Mouse (Mus musculus): ENCODE measurements around the gene Wdfy4. TPM values are rescaled to one million over a fixed set of nuclear protein-coding genes. Genes with fewer than 3 reads are reported as not detected.

Wdfy4 gene
- polyA plus RNA-seq, 2 experiments: 0.60 to 0.89 TPM

DNA sequence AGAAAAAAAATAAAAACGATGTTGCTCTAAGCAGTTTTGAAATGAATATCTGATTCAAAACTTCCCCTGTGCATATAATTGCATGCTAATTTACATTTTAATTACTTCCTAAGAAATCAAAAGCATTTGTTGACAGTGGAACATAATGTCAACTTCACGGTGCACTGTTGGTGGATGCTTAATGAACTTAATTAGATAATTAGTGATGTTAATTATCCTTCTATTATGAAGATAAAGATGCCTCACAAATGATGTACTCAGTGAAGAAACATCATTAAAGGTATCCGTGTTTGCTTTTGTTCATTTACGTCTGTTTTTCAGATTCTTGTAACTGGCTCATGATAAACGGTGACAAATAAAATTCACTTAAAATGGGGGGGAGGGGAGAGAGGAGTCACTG, 122.3 kb downstream of the Wdfy4 start:
- ATAC-seq (ENCODE audit: low FRiP score, low read depth) (no peak), DNase-seq (ENCODE audit: low spot score) (no peak)
- Histone ChIP-seq H3K4me2 (replicated peaks; ENCODE audit: low read depth, low read length, severe bottlenecking) (no peak overlapping the region), H3K9me3 (ENCODE audit: control insufficient read depth, low read length) (no peaks in the 10 kb centered on the region), H3K36me3 (ENCODE audit: control insufficient read depth, insufficient read depth, low read length) (no peaks in the 10 kb centered on the region), H3K4me1 (ENCODE audit: control insufficient read depth, insufficient read depth, low read length) (no peaks in the 10 kb centered on the region), H3K4me3 (replicated peaks; ENCODE audit: low read length) (no peak overlapping the region), H3K27me3 (ENCODE audit: control insufficient read depth, insufficient read depth, low read length) (no peaks in the 10 kb centered on the region), H3K9ac (ENCODE audit: low read depth, low read length, severe bottlenecking) (no peak overlapping the region), H3K27ac (replicated peaks; ENCODE audit: low read depth, low read length) (no peak overlapping the region)
- 69% methylated on average over 5 of the region's 5 CpGs for WGBS
- no peak for TF ChIP-seq POLR2A (IDR thresholded peaks at IDR 0.05; ENCODE audit: borderline replicate concordance, extremely low read depth, insufficient read depth, insufficient read length)

DNA sequence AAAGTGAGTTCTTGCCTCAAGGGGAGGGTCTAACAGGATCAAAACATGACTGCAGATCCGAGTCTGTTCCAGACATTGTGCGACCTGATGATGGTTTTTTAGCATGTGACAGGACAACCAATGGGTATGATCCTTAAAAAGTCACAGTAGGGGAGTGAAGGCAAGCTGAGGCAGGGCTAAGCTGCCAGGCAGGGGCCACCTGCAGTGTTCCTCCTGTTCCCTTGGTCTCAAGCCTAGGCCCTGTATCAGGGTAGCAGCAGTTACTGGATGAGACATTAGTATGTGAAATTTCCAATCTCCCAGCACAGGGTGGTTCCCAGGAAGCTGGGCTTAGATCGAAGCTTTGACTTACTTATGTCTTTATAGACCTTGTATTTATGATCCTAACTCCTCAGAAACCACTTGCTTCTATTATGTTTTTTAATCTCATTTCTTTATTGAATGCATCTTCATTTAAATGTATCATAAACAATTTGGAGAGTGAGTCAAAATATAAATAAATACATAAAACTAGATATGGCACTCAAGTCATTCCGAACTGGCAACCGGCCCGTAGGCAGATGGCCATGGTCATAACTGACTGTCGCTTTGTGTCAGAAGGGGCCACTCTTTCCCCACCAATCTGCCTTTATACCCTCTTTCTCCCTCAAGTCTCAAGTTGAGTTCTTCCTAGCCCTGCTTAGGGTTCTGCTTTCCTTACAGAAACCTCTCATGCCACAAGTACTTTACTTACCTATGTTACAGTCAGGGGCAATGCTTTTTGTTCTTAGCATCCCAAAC, 126.2 kb downstream of the Wdfy4 start:
- WGBS: 84% methylated on average over 7 of the region's 7 CpGs
- Histone ChIP-seq H3K36me3 (ENCODE audit: control insufficient read depth, insufficient read depth, low read length) (no peaks in the 10 kb centered on the region), H3K4me2 (replicated peaks; ENCODE audit: low read depth, low read length, severe bottlenecking) (no peak overlapping the region), H3K9ac (ENCODE audit: low read depth, low read length, severe bottlenecking) (no peak overlapping the region), H3K4me3 (replicated peaks; ENCODE audit: low read length) (no peak overlapping the region), H3K27ac (replicated peaks; ENCODE audit: low read depth, low read length) (no peak overlapping the region), H3K4me1 (ENCODE audit: control insufficient read depth, insufficient read depth, low read length) (no peaks in the 10 kb centered on the region), H3K9me3 (ENCODE audit: control insufficient read depth, low read length) (no peaks in the 10 kb centered on the region), H3K27me3 (ENCODE audit: control insufficient read depth, insufficient read depth, low read length) (no peaks in the 10 kb centered on the region)
- TF ChIP-seq POLR2A (IDR thresholded peaks at IDR 0.05; ENCODE audit: borderline replicate concordance, extremely low read depth, insufficient read depth, insufficient read length): no peak
- ATAC-seq (ENCODE audit: low FRiP score, low read depth): no peak
- no peak for DNase-seq (ENCODE audit: low spot score)

- ATAC-seq (ENCODE audit: low FRiP score, low read depth) (no peak), DNase-seq (ENCODE audit: low spot score) (no peak)
- WGBS: 73% methylated on average over 8 of the region's 8 CpGs
- Histone ChIP-seq H3K4me3 (replicated peaks; ENCODE audit: low read length) (no peak overlapping the region), H3K27ac (replicated peaks; ENCODE audit: low read depth, low read length) (no peak overlapping the region), H3K36me3 (ENCODE audit: control insufficient read depth, insufficient read depth, low read length) (no peaks in the 10 kb centered on the region), H3K9me3 (ENCODE audit: control insufficient read depth, low read length) (no peaks in the 10 kb centered on the region), H3K27me3 (ENCODE audit: control insufficient read depth, insufficient read depth, low read length) (no peaks in the 10 kb centered on the region), H3K9ac (ENCODE audit: low read depth, low read length, severe bottlenecking) (no peak overlapping the region), H3K4me1 (ENCODE audit: control insufficient read depth, insufficient read depth, low read length) (no peaks in the 10 kb centered on the region), H3K4me2 (replicated peaks; ENCODE audit: low read depth, low read length, severe bottlenecking) (no peak overlapping the region)
- no peak for TF ChIP-seq POLR2A (IDR thresholded peaks at IDR 0.05; ENCODE audit: borderline replicate concordance, extremely low read depth, insufficient read depth, insufficient read length)
Measured at GRCm38 (mm10) chr14:33053441-33053840, 131.9 kb downstream of the Wdfy4 start.

DNA sequence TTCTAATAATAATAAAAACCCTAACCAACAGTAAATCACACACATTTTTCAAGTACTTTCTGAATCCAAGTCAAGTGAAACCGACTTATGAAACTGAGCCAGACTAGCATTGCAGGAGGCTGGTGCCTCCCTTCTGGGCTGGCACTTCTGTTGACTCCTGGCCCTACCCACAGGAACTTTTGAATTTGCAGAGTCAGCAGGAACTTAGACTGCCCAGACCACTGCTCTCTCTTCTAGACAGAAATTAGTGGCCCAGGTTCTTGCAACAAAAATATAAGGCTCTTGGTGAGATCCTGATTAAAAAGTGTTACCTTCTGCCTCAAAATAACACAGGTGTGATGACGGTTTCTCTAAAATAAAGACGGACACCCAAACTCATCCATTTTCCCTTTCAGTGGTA, 140.1 kb downstream of the Wdfy4 start:
- Histone ChIP-seq H3K9ac (ENCODE audit: low read depth, low read length, severe bottlenecking) (no peak overlapping the region), H3K9me3 (ENCODE audit: control insufficient read depth, low read length) (no peaks in the 10 kb centered on the region), H3K27ac (replicated peaks; ENCODE audit: low read depth, low read length) (no peak overlapping the region), H3K4me2 (replicated peaks; ENCODE audit: low read depth, low read length, severe bottlenecking) (no peak overlapping the region), H3K4me3 (replicated peaks; ENCODE audit: low read length) (no peak overlapping the region), H3K4me1 (ENCODE audit: control insufficient read depth, insufficient read depth, low read length) (no peaks in the 10 kb centered on the region), H3K27me3 (ENCODE audit: control insufficient read depth, insufficient read depth, low read length) (no peaks in the 10 kb centered on the region), H3K36me3 (ENCODE audit: control insufficient read depth, insufficient read depth, low read length) (no peaks in the 10 kb centered on the region)
- no peak for TF ChIP-seq POLR2A (IDR thresholded peaks at IDR 0.05; ENCODE audit: borderline replicate concordance, extremely low read depth, insufficient read depth, insufficient read length)
- WGBS: 79% methylated on average over 3 of the region's 3 CpGs
- ATAC-seq (ENCODE audit: low FRiP score, low read depth): no peak
- DNase-seq (ENCODE audit: low spot score): no peak

DNA sequence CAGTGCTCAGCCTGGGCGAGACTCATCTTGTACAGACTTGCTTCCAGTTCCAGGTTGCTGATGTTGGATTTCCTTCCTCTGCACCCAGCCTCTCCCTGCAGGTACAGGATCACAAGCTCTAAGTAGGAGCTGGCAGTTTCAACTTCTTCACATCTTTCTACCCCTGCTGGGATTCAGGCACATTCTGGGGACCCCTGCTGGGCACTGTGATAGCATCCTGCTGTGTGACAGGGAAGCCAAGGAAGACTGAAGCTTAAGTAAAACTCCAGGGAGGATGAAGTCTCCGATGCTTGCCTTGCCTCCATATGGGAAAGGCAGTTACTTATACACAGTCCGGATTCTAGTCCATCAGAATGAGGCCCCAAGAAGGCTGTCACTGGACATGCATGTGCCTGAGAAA, 148.5 kb downstream of the Wdfy4 start:
- H3K4me3 ChIP-seq (replicated peaks; ENCODE audit: low read length): no peak overlapping the region
- no peak for TF ChIP-seq POLR2A (IDR thresholded peaks at IDR 0.05; ENCODE audit: borderline replicate concordance, extremely low read depth, insufficient read depth, insufficient read length)
- no peak for DNase-seq (ENCODE audit: low spot score)
- H3K27me3 ChIP-seq (ENCODE audit: control insufficient read depth, insufficient read depth, low read length): no peaks in the 10 kb centered on the region
- H3K9me3 ChIP-seq (ENCODE audit: control insufficient read depth, low read length): no peaks in the 10 kb centered on the region
- H3K9ac ChIP-seq (ENCODE audit: low read depth, low read length, severe bottlenecking): no peak overlapping the region
- no peak overlapping the region for H3K4me2 ChIP-seq (replicated peaks; ENCODE audit: low read depth, low read length, severe bottlenecking)
- no peak overlapping the region for H3K27ac ChIP-seq (replicated peaks; ENCODE audit: low read depth, low read length)
- H3K36me3 ChIP-seq (ENCODE audit: control insufficient read depth, insufficient read depth, low read length): no peaks in the 10 kb centered on the region
- H3K4me1 ChIP-seq (ENCODE audit: control insufficient read depth, insufficient read depth, low read length): no peaks in the 10 kb centered on the region
- no peak for ATAC-seq (ENCODE audit: low FRiP score, low read depth)
- 34% methylated on average over 3 of the region's 3 CpGs for WGBS

Data from limb, embryonic 14.5 days (tissue).